Mouse (Mus musculus) heart, postnatal 4 days (tissue): ENCODE measurements around the gene 9130213A22Rik. TPM values are rescaled to one million over a fixed set of nuclear protein-coding genes. Genes with fewer than 3 reads are reported as not detected.

Source experiments
- DNase-seq: peaks from one replicate; pipeline ENCODE4 v3.0.0; 2021
- total RNA-seq, 2 experiments: library from RNA; stranded (reverse); gene quantifications; 2 replicates each; pipeline ENCODE4 v1.2.3; 2021

9130213A22Rik gene
- total RNA-seq, result under 1 TPM; 0.29 to 0.65 TPM

- DNase-seq, result peak; percentile 95
Measured at GRCm38 (mm10) chr11:69122336-69122951, at the start of gene 9130213A22Rik. TSS of gene 9130213A22Rik (minus strand) at chr11:69122589.

- DNase-seq, result peak; percentile 87
Measured at GRCm38 (mm10) chr11:69171626-69172025, 49.2 kb upstream of the 9130213A22Rik start.

DNA sequence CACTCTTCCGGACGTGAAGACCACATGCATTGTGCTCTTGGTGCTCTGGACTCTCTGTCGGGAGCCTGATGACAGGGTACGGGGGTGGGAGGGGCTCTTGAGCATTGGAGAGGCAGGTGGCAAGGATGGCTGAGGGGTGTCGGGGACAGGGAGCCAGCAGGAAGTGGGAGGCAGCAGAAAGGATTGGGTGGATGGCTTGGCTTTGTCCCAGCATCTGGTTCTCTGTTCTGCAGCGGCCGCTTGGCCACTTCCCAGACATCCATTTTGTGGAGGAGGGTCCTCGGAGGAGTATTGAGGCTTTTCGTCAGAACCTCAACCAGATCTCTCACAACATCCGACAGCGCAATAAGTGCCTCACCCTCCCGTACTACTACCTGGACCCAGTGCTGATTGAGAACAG is 46.9 kb upstream of the 9130213A22Rik start:
- DNase-seq, result peak; percentile 26

GRCm38 (mm10) chr11:69156800-69157199 is 34.4 kb upstream of the 9130213A22Rik start, which contains the start of gene Alox12b:
TSS of gene Alox12b (plus strand) at chr11:69156989.
- no peak for DNase-seq

DNA sequence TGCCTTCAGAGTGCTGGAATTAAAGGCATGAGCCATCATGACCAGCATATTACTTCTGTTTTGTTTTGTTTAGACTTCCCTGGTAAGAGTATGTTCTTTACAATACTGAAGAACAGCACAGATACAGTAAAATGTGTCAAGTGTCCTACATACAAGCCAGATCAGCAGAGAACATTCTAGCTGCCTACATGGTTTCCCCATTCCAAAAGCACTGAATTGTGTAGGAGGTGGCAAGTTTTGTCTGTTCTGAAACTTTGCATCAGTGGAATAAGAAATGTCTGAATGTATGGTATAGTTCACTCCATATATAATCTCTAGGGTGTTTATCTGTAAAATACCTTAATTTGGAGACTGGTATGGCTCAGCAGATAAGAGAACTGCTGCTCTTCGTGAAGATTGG is 33.0 kb upstream of the 9130213A22Rik start:
- no peak for DNase-seq

- DNase-seq, result no peak
Measured at GRCm38 (mm10) chr11:69153831-69154230, 31.4 kb upstream of the 9130213A22Rik start.

- DNase-seq, result no peak
Measured at GRCm38 (mm10) chr11:69151004-69151403, 28.6 kb upstream of the 9130213A22Rik start.

- peak; percentile 82 for DNase-seq
Measured at GRCm38 (mm10) chr11:69150444-69150843, 28.1 kb upstream of the 9130213A22Rik start.

- DNase-seq, result peak; percentile 29
Measured at GRCm38 (mm10) chr11:69149728-69150127, 27.3 kb upstream of the 9130213A22Rik start.

DNA sequence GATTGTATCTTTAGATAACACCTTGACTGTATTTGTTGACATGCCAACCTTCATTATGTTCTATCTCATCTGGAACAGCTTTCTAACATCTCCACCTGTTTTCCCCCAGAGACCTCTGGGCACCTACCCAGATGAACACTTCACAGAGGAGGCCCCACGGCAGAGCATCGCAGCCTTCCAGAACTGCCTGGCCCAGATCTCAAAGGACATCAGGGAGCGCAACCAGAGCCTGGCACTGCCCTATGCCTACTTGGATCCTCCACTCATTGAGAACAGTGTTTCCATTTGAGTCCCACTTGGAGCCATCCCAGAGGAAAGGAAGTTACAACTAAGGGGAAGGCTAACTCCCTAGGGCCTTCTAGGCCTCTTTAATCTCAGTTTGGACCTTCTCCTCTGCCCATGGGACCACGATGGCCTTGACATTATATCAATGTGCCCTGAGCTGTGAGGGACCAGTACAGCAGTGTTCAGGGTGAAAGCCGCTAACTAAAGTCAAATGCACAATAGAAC is 26.1 kb upstream of the 9130213A22Rik start:
- no peak for DNase-seq

DNA sequence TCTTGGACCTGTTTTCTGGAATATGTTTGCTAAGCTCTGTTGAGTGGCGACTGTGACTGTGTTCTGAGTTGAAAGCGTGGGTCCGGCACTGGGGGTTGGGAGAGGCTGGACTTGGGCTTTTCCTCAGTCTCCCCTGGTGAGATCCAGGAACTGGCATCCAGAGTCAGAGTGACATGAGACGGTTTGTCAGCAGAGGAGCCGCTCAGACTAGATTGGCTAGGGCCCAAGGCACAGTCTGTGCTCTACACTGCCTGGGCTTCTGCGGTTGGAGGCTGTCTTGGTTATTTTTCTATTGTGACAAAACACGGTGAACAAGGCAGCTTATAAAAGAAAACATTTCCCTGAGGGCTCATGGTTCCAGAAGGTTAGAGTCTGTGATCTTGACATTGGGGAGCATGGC is 25.2 kb upstream of the 9130213A22Rik start:
- no peak for DNase-seq

DNA sequence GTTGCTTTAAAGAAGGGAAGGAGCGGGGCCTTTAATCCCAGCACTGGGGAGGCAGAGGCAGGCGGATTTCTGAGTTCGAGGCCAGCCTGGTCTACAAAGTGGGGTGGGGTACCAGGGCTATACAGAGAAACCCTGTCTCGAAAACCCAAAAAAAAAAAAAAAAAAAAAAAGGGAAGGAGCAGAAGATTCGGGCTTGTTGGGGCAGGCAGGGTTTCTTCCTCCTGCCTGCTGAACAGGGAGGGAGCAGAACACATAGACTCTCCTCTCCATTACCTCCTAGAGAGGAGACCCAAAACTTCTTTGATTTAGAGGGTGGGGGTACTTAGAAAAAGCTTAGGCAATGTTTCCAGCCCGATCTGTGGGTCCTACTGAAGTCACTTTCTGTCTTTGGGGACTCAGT is 13.0 kb upstream of the 9130213A22Rik start:
- DNase-seq, result no peak

- DNase-seq, result no peak
Measured at GRCm38 (mm10) chr11:69134622-69134968, 12.2 kb upstream of the 9130213A22Rik start.

DNA sequence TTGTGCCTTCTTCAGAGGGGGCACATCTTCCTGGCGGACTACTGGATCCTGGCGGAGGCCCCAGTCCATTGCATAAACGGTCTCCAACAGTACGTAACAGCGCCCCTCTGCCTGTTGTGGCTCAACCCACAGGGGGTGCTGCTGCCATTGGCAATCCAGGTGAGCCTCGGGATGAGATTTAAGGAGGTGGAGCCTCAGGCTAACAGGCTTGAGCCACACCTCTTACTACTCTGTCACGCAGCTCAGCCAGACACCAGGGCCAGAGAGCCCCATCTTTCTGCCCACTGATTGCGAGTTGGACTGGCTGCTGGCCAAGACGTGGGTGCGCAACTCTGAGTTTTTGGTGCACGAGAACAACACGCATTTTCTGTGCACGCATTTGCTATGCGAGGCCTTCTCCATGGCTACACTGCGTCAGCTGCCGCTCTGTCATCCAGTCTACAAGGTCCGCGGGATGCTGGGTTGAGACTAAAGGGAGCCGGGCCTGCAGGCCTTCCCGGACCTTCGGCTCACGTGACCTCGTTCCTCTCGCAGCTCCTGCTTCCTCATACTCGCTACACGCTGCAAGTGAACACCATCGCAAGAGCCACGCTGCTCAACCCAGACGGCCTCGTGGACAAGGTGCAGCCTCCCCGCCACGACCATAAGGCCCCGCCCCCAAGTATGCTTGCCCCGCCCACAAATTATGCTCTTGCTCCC is 11.7 kb upstream of the 9130213A22Rik start:
- peak; percentile 46 for DNase-seq

- DNase-seq, result no peak
Measured at GRCm38 (mm10) chr11:69133566-69133922, 11.2 kb upstream of the 9130213A22Rik start.

DNA sequence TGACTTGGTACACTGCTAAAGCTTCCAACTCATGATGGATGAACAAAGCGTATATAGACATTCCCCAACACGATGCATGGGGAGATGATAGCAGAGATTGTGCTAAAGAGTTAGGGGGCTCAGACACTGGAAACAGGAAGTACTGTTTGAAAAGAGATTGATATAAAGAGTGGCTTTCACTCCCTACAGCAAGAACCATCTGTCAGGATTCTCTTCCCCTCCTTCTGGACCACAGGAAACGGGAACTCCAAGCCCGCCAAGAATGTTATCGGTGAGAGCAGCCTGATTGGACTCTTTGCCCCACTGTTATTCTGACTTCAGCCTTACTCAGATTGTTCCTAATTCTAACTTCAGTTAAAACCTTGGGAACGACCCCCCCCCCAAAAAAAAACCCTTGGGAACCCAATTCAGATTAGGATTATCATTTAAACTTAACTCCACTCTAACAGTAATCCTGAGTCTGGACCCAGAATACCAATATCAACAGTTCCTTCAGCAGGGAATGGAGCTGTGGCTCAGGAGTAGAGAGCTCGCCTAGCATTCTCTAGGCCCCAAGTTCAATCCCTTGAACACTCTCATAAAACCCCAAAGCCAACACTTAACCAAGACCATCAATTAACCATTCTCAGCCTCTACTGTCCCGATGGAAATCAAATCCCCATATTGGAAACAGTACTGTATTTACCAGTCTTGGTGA is 6.2 kb upstream of the 9130213A22Rik start:
- DNase-seq, result no peak

GRCm38 (mm10) chr11:69126706-69127095 is 4.3 kb upstream of the 9130213A22Rik start:
- DNase-seq, result no peak

DNA sequence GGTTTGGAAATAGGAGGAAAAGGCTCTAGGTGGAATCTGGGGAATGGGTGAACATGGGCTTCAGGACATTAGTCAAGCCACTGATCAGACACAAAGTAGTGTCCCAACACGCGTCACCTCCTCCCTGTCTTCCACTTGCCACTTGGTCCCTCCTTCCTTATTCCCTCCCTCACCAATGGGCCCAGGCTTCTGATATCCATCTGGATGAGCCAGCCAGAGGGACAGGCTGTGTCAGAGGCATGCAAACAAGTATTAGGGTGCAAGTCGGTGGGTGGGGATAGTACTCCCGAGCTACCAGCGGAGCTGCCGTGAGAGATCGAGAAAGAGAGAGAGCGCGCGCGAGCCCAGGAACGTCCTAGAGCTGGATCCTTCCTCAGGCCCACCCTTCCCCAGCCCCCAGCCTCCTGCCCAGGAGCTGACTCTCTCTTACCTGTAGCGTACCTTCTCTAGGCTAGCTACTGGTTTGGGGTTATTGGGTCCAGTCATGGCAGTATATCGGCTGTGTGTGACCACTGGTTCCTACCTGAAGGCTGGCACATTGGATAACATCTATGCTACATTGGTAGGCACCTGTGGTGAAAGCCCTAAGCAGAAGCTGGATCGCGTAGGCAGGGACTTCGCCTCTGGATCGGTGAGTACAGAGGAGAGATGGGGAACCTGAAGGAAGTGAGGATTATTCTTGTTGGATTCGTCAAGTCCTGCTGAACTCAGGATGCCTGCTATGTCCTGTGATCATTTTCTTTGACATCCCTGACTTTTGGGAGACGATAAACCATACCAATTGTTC is 3.7 kb upstream of the 9130213A22Rik start:
- no peak for DNase-seq

DNA sequence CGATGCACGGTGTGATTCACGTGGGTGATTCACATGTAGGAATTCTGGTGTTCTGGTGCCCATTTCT is 3.3 kb upstream of the 9130213A22Rik start, which contains the start of gene Aloxe3:
Gene Aloxe3 (plus strand): TSS at position 45 of the 67 bp plus-strand sequence.
- no peak for DNase-seq

DNA sequence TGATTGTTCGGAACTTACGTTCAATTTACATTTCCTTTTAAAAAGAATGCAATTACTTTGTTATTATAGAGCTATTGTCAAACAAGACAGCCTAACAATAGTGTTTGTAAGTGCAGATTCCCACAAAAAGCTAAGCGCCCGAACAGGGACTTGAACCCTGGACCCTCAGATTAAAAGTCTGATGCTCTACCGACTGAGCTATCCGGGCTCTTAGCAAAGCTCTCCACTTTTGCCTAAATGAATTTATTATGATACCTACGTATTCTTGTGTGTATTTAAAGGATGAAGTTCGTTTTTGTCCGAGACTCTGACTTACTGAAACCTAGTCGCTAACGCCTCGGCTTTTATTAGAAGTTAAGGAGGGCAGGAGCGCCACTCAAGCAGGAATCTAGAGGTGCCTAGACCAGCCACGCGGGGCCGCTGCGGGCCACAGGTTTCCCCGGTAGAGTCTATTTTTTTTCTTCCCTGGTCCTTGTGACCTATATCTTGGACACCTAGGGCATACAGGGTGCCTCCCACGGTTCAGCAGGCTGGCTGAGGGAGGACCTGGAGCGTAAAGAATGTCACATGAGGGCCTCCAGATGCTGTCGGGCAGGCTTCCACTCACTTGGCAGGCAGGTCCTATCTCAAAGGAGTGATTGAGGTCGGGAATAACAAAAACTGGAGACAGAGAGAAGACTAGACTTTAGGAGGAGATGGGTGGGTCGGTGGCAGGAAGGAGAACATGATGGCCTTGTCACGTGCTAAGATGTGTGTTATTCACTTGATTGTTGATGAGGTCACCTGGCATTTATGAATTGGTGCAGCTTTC is 2.9 kb upstream of the 9130213A22Rik start:
- peak; percentile 84 for DNase-seq

GRCm38 (mm10) chr11:69124498-69124847 is 2.1 kb upstream of the 9130213A22Rik start:
- peak; percentile 80 for DNase-seq

DNA sequence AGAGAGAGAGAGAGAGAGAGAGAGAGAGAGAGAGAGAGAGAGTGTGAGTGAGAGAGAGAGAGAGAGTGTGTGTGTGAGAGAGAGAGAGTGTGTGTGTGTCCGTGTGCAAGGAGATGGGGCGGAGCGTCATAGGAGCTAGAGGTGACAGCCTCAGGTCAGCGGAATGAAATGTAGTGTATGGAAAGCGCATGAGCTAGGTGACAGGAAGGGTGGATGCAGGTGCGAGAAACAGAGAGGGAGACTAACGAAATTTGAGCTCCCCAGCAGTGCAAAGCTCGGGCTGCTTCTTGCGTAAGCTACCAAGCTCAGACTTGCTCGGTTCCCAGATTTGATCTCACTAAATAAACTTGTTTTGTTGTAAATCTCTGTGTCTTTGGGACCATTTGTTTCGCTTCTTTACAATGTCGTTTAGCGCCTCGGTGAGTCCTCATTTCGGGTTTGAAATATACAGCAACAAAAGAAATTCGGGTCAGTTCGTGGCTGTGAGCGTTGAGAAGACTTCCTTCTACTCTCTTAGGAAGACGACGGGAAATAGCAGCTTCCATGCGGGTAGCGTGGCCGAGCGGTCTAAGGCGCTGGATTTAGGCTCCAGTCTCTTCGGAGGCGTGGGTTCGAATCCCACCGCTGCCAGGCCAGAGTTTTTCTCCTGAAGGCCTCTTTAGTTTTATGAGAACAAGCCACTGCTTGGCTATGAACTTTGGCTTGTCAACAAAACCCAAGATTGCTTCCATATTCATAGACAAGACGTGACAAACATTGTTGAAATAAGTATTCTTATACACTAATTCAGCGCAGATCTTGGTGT is 1.5 kb upstream of the 9130213A22Rik start:
- peak; percentile 93 for DNase-seq
